Mouse (Mus musculus) lung, embryonic 15.5 days (tissue): ENCODE measurements at regions not wholly inside any gene's neighbourhood (a gene's known extent, or its start where the extent isn't known, plus 50 kb on each side); places are given as distances from the start of the nearest gene placed in this dataset.

ENCODE experiments used
- ATAC-seq: fragments of 200-750 bp; cut with Nextera tagmentation; 2 replicates; pipeline ENCODE4 v1.8.0; 2017; ENCODE audit warnings: moderate number of reproducible peaks, borderline replicate concordance; ENCODE audit not compliant: low FRiP score, low TSS enrichment; ENCODE audit errors: extremely low read depth
- H3K27ac ChIP-seq: fragments of 300-500 bp; sonication (generic); 2 replicates; pipeline ENCODE4 v1.5.1; 2015; ENCODE audit warnings: moderate library complexity, mild to moderate bottlenecking, inconsistent platforms
- H3K27me3 ChIP-seq: fragments of 300-500 bp; sonication (generic); 2 replicates; pipeline ENCODE4 v1.6.1; 2015; ENCODE audit warnings: inconsistent platforms
- H3K36me3 ChIP-seq: fragments of 300-500 bp; sonication (generic); 2 replicates; pipeline ENCODE4 v1.6.1; 2015; ENCODE audit warnings: inconsistent platforms
- H3K4me1 ChIP-seq: fragments of 300-500 bp; sonication (generic); 2 replicates; pipeline ENCODE4 v1.6.1; 2015; ENCODE audit warnings: inconsistent platforms
- H3K4me2 ChIP-seq: fragments of 300-500 bp; sonication (generic); 2 replicates; pipeline ENCODE4 v1.6.1; 2015; ENCODE audit warnings: inconsistent platforms, mild to moderate bottlenecking, moderate library complexity
- H3K4me3 ChIP-seq: fragments of 300-500 bp; sonication (generic); 2 replicates; pipeline ENCODE4 v1.5.1; 2015; ENCODE audit warnings: mild to moderate bottlenecking, inconsistent platforms
- H3K9ac ChIP-seq: fragments of 300-500 bp; sonication (generic); 2 replicates; pipeline ENCODE4 v1.6.1; 2015; ENCODE audit warnings: inconsistent platforms
- H3K9me3 ChIP-seq: fragments of 300-500 bp; sonication (generic); 2 replicates; pipeline ENCODE4 v1.6.1; 2016; ENCODE audit warnings: inconsistent platforms
- WGBS: fragments of 180-500 bp; shearing (Covaris S2); methylation state at CpG from one replicate; pipeline ENCODE4 v1.1.7; 2015; 5-methylcytosine and 5-hydroxymethylcytosine counted together

GRCm38 (mm10) chr2:21956112-21956963 lies 271.0 kb upstream of the Myo3a start:
- Histone ChIP-seq H3K4me2 (no peak overlapping the region), H3K4me3 (no peak overlapping the region), H3K4me1 (no peaks in the 10 kb centered on the region), H3K9me3 (no peaks in the 10 kb centered on the region), H3K36me3 (no peaks in the 10 kb centered on the region), H3K9ac (no peak overlapping the region), H3K27me3 (no peaks in the 10 kb centered on the region), H3K27ac (no peak overlapping the region)
- no peak for ATAC-seq
- WGBS: 57% methylated on average over 3 of the region's 3 CpGs

DNA sequence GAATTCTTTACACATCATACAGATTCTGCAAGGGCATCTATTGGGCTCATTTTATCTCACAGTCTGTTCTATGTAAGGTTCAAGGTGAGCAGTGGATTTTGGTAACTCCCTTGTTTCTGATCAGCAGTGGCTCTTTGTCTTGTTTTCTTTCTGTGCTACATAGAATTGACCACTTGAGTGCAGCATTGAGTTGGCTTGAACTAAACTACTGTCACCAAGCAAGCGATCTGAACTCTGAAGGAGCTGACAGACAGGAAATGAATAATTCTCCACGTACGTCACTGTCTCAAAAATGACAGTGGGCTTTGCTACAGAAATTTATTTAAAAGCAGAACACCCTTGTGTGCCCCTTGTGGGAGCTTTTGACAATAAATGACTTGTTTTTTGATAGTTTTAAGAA lies 268.9 kb upstream of the Myo3a start:
- no peaks in the 10 kb centered on the region for H3K4me1 ChIP-seq
- H3K36me3 ChIP-seq: no peaks in the 10 kb centered on the region
- peak; percentile 57; the same call in 1 of the 2 replicates for ATAC-seq
- no peak overlapping the region for H3K4me3 ChIP-seq
- no peaks in the 10 kb centered on the region for H3K27me3 ChIP-seq
- H3K27ac ChIP-seq: no peak overlapping the region
- WGBS: under 1% methylated on average over 3 of the region's 3 CpGs
- no peaks in the 10 kb centered on the region for H3K9me3 ChIP-seq
- peak overlapping the region; percentile 41; the same call in 1 of the 2 replicates for H3K4me2 ChIP-seq
- H3K9ac ChIP-seq: no peak overlapping the region

DNA sequence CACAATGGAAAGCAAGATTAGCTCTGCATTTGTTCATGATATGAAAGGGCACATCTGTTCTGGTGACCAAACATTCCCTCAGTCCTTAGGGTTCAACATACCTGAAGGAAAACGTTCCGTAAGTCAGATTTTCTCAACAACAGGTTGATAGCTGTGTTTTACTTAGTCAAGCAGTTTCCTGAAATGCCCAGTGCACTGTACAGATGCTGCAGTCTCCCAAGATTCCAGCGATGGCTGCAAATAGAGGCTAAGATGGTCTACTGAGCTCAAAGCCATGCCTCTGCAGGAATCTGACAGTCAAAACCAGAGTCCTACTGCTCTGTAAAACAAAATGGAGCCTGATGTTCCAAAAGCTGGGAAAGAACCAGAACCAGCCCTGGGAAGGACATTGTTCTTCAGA lies 268.5 kb upstream of the Myo3a start:
- WGBS: 44% methylated on average over 3 of the region's 3 CpGs
- no peak overlapping the region for H3K9ac ChIP-seq
- H3K4me3 ChIP-seq: no peak overlapping the region
- H3K9me3 ChIP-seq: no peaks in the 10 kb centered on the region
- H3K27me3 ChIP-seq: no peaks in the 10 kb centered on the region
- H3K27ac ChIP-seq: no peak overlapping the region
- no peaks in the 10 kb centered on the region for H3K36me3 ChIP-seq
- H3K4me2 ChIP-seq: peak overlapping the region; percentile 41; the same call in 1 of the 2 replicates
- no peak for ATAC-seq
- 0 out of 2 replicates have a peak, but pooled peaks cover under 1% of the 10 kb centered on the region for H3K4me1 ChIP-seq

GRCm38 (mm10) chr2:21963343-21964026 lies 263.8 kb upstream of the Myo3a start:
- H3K9me3 ChIP-seq: no peaks in the 10 kb centered on the region
- ATAC-seq: no peak; the same call in 1 of the 2 replicates
- H3K4me3 ChIP-seq: no peak overlapping the region
- WGBS: 7% methylated on average over 7 of the region's 7 CpGs
- peak overlapping the region; percentile 20 for H3K4me2 ChIP-seq
- H3K36me3 ChIP-seq: no peaks in the 10 kb centered on the region
- no peak overlapping the region for H3K9ac ChIP-seq
- 0 out of 2 replicates have a peak, but pooled peaks cover 5% of the 10 kb centered on the region for H3K4me1 ChIP-seq
- no peak overlapping the region for H3K27ac ChIP-seq
- H3K27me3 ChIP-seq: no peaks in the 10 kb centered on the region

DNA sequence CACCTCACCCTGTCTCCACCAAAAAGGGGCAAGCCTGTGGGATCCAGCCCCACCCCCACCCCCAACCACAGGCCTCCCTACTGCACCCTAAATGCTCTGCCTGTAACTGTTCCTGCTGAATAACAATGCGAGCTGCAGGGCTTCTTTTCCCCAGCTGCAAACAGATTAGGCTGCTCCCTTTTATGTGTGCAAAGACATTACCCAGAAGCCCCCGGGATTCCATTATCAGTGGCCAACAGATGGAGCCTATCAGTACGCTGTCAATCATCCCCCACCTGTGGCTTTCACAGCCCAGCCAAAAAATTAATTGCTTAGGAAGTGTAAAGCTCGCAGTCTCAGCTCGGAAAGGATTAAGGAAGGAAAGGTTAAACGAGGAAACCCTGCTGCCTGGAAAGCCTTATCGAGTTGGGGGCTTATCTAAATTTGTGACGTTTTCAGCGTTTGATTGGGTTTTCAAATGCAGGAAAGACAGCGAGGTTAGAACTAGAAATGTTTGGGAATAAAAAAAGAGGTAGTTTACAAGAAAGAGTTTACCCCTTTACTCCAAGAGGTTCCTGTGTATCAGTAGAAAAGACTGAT lies 263.2 kb upstream of the Myo3a start:
- H3K4me2 ChIP-seq: peak overlapping the region; percentile 20
- no peak overlapping the region for H3K4me3 ChIP-seq
- no peaks in the 10 kb centered on the region for H3K9me3 ChIP-seq
- H3K9ac ChIP-seq: no peak overlapping the region
- H3K4me1 ChIP-seq: 0 out of 2 replicates have a peak, but pooled peaks cover 5% of the 10 kb centered on the region
- no peaks in the 10 kb centered on the region for H3K27me3 ChIP-seq
- peak; percentile 62; the same call in 1 of the 2 replicates for ATAC-seq
- H3K36me3 ChIP-seq: no peaks in the 10 kb centered on the region
- WGBS: 1% methylated on average over 10 of the region's 10 CpGs
- no peak overlapping the region for H3K27ac ChIP-seq

- Histone ChIP-seq H3K36me3 (no peaks in the 10 kb centered on the region), H3K4me1 (no peaks in the 10 kb centered on the region), H3K9ac (no peak overlapping the region), H3K9me3 (no peaks in the 10 kb centered on the region), H3K27ac (no peak overlapping the region), H3K4me3 (no peak overlapping the region), H3K4me2 (no peak overlapping the region), H3K27me3 (no peaks in the 10 kb centered on the region)
- 72% methylated on average over 1 of the region's 1 CpGs for WGBS
- no peak for ATAC-seq
Observed at GRCm38 (mm10) chr2:21970774-21971406, 256.4 kb upstream of the Myo3a start.

GRCm38 (mm10) chr2:21974599-21974998 lies 252.7 kb upstream of the Myo3a start:
- Histone ChIP-seq H3K36me3 (no peaks in the 10 kb centered on the region), H3K4me3 (no peak overlapping the region), H3K9me3 (no peaks in the 10 kb centered on the region), H3K4me2 (no peak overlapping the region), H3K27me3 (no peaks in the 10 kb centered on the region), H3K27ac (no peak overlapping the region), H3K4me1 (no peaks in the 10 kb centered on the region), H3K9ac (no peak overlapping the region)
- 37% methylated on average over 3 of the region's 3 CpGs for WGBS
- no peak for ATAC-seq

GRCm38 (mm10) chr2:21975547-21975946 lies 251.8 kb upstream of the Myo3a start:
- whole genome bisulfite sequencing: 31% methylated on average over 1 of the region's 1 CpGs
- no peak for ATAC-seq

DNA sequence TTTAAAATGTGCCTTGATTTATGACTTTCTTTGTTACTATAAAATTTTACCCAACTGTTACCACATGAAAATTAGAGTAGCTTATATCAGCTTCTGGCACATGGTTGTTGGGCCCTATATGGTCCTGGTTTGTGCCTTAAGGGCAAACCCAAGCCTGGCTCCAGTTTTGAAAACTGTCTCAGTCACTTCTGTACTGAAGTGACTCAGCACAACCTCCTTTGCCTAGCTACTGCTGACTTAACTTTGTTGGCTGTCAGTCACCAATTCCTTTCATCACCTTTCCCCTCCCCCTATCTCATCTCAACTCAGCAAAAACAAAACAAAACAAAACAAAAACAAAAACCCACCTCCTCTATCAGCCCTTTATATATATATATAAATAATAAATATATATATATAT lies 251.0 kb upstream of the Myo3a start:
- Histone ChIP-seq H3K27ac (no peak overlapping the region), H3K36me3 (no peaks in the 10 kb centered on the region), H3K27me3 (no peaks in the 10 kb centered on the region), H3K9me3 (no peaks in the 10 kb centered on the region), H3K4me3 (no peak overlapping the region), H3K4me1 (no peaks in the 10 kb centered on the region), H3K4me2 (no peak overlapping the region), H3K9ac (no peak overlapping the region)
- no peak for ATAC-seq

More at GRCm38 (mm10) chr2:21975547-21975946, 251.8 kb upstream of the Myo3a start:
- Histone ChIP-seq H3K9me3 (no peaks in the 10 kb centered on the region), H3K36me3 (no peaks in the 10 kb centered on the region), H3K27me3 (no peaks in the 10 kb centered on the region), H3K4me1 (no peaks in the 10 kb centered on the region), H3K4me3 (no peak overlapping the region), H3K27ac (no peak overlapping the region), H3K4me2 (no peak overlapping the region), H3K9ac (no peak overlapping the region)

- no peak for ATAC-seq
- no peaks in the 10 kb centered on the region for H3K9me3 ChIP-seq
- no peaks in the 10 kb centered on the region for H3K36me3 ChIP-seq
- no peak overlapping the region for H3K27ac ChIP-seq
- no peak overlapping the region for H3K4me3 ChIP-seq
- H3K27me3 ChIP-seq: no peaks in the 10 kb centered on the region
- WGBS: 71% methylated on average over 2 of the region's 2 CpGs
- no peak overlapping the region for H3K4me2 ChIP-seq
- H3K4me1 ChIP-seq: no peaks in the 10 kb centered on the region
- H3K9ac ChIP-seq: no peak overlapping the region
Observed at GRCm38 (mm10) chr2:21976831-21977230, 250.5 kb upstream of the Myo3a start.

GRCm38 (mm10) chr2:21980177-21980576 lies 247.1 kb upstream of the Myo3a start:
- Histone ChIP-seq H3K4me3 (no peak overlapping the region), H3K9me3 (no peaks in the 10 kb centered on the region), H3K4me1 (no peaks in the 10 kb centered on the region), H3K4me2 (no peak overlapping the region), H3K36me3 (no peaks in the 10 kb centered on the region), H3K9ac (no peak overlapping the region), H3K27me3 (no peaks in the 10 kb centered on the region), H3K27ac (no peak overlapping the region)
- no peak for ATAC-seq
- WGBS: 63% methylated on average over 9 of the region's 9 CpGs
